Mouse (Mus musculus) embryo, embryonic 10.5 days (tissue): Measurements from ENCODE around the gene Rps12-ps3.

Experiments used
- DNase-seq: peaks from one replicate; pipeline ENCODE4 v3.0.0-alpha.2; 2015; ENCODE audit warnings: low spot score

Rps12-ps3 gene

GRCm38 (mm10) chr19:59351151-59351889 is 29.2 kb downstream of the Rps12-ps3 start:
- no peak for DNase-seq

- no peak for DNase-seq
These were observed 30.7 kb downstream of the Rps12-ps3 start for GRCm38 (mm10) chr19:59352760-59353159.

- no peak for DNase-seq
These were observed 32.8 kb downstream of the Rps12-ps3 start for GRCm38 (mm10) chr19:59354906-59355305.

- no peak for DNase-seq
These were observed 34.3 kb downstream of the Rps12-ps3 start for GRCm38 (mm10) chr19:59356388-59356787.

GRCm38 (mm10) chr19:59356843-59357595 is 34.9 kb downstream of the Rps12-ps3 start:
- DNase-seq, result no peak

- no peak for DNase-seq
These were observed 35.8 kb downstream of the Rps12-ps3 start for GRCm38 (mm10) chr19:59357878-59358277.

GRCm38 (mm10) chr19:59359202-59359601 is 37.1 kb downstream of the Rps12-ps3 start:
- no peak for DNase-seq

- DNase-seq, result no peak
These were observed 38.4 kb downstream of the Rps12-ps3 start for GRCm38 (mm10) chr19:59360486-59360896.

- DNase-seq, result no peak
These were observed 40.6 kb downstream of the Rps12-ps3 start for GRCm38 (mm10) chr19:59362646-59363045.

GRCm38 (mm10) chr19:59363666-59364065 is 41.6 kb downstream of the Rps12-ps3 start:
- DNase-seq, result no peak

GRCm38 (mm10) chr19:59366724-59367123 is 44.6 kb downstream of the Rps12-ps3 start:
- no peak for DNase-seq

- DNase-seq, result no peak
These were observed 45.8 kb downstream of the Rps12-ps3 start for GRCm38 (mm10) chr19:59367892-59368291.

GRCm38 (mm10) chr19:59371016-59371415 is 48.9 kb downstream of the Rps12-ps3 start:
- DNase-seq, result no peak
